Mouse (Mus musculus) testis, adult 2 months (tissue): ENCODE data around the gene Chchd3.

Source experiments
- CTCF ChIP-seq: fragments of 200-500 bp; IDR thresholded peaks from 2 replicates; pipeline ENCODE4 v1.5.1; 2012; ENCODE audit warnings: low read depth, mild to moderate bottlenecking, inconsistent platforms, low read length, moderate library complexity; ENCODE audit not compliant: control insufficient read depth, insufficient read depth, insufficient replicate concordance
- POLR2A ChIP-seq: fragments of 200-500 bp; IDR thresholded peaks from 2 replicates; pipeline ENCODE4 v1.6.1; 2012; ENCODE audit warnings: low read depth, mild to moderate bottlenecking, inconsistent platforms, low read length, moderate library complexity; ENCODE audit not compliant: control insufficient read depth

GRCm38 (mm10) chr6:32754524-32754923, 305.5 kb downstream of the Chchd3 start:
- no peak for TF ChIP-seq POLR2A
- no peak for TF ChIP-seq CTCF
